Mouse (Mus musculus): ENCODE data around the gene Tnfsf12.
A peak's percentile ranks its signal among the peaks of the same experiment; 100 is the strongest.
"Not testable (repeated sequence)": the region's sequence is repeated elsewhere in the genome, so short reads cannot be mapped to it uniquely, and the experiment has no call there.

Gene Tnfsf12

GRCm38 (mm10) chr11:69704613-69705010, 9.0 kb upstream of the Tnfsf12 start:
- no peak for DNase-seq (ENCODE audit: low read depth in 1 of 2, low spot score in 2 of 2)

DNA sequence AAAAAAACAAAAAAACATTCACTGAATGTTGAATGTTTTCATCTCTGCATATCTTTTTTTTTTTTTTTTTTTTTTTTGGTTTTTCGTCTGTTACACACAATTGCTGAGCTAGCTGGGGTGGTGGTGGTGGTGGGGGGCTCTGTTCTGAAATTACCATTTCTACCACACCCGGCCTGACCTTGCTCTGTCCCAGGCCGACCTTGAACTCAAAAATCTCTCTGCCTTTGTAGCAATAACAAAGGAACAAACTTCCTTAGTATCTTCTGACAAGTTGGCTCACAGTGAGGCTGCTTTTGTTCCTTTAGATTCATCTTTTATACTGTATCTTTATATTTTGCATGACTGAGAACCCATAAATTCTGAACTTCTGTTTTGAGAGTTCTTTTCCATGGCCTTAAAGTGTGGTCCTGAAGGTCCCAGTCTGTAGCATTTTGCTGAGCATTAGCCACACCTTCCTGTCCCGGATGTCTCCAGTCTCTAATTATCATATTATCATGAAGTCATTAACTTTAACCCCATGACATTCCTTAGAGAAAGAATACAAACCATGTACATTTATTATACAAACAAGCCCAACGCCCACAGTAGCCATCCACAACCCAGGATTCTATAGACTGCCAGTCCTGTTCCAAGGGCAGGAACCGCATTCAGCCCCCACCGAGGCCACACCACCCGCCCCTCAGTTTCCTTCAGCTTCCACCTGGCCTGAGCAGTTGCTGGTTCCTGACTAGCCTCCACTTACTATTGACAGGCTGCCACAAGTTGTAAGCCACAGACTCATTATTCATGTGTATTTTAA, 8.4 kb upstream of the Tnfsf12 start:
- no peak for DNase-seq (ENCODE audit: low read depth in 1 of 2, low spot score in 2 of 2)

- DNase-seq (ENCODE audit: low read depth in 1 of 2, low spot score in 2 of 2): not testable (repeated sequence)
Measured at GRCm38 (mm10) chr11:69703381-69703780, 7.7 kb upstream of the Tnfsf12 start.

- not testable (repeated sequence) for DNase-seq (ENCODE audit: low read depth in 1 of 2, low spot score in 2 of 2)
Measured at GRCm38 (mm10) chr11:69702886-69703285, 7.2 kb upstream of the Tnfsf12 start.

- no peak for DNase-seq (ENCODE audit: low read depth in 1 of 2, low spot score in 2 of 2)
Measured at GRCm38 (mm10) chr11:69699595-69699994, 3.9 kb upstream of the Tnfsf12 start.

GRCm38 (mm10) chr11:69698574-69698973, 2.9 kb upstream of the Tnfsf12 start:
- no peak for DNase-seq (ENCODE audit: low read depth in 1 of 2, low spot score in 2 of 2)

DNA sequence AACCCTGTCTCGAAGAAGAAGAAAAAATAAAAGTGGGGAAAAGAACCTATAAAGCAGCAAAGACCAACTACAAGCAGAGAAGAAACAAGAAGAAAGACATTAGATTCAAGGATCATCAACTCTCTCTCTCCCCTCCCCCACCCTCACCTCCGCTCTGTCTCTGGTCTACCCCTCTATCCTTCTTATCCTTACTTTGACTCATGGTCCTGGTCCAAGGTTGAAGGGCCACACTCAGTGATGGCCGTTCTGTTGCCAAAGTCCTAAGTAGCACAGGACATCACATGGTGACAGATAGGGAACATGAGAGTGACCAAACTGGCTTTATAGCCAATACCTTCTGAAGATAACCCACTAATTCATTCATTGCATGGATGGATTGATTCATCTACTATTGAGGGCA, 1.7 kb upstream of the Tnfsf12 start:
- no peak for DNase-seq (ENCODE audit: low read depth in 1 of 2, low spot score in 2 of 2)

- DNase-seq (ENCODE audit: low read depth in 1 of 2, low spot score in 2 of 2): no peak
Measured at GRCm38 (mm10) chr11:69695046-69695360, 646 bp downstream of the Tnfsf12 start.

DNA sequence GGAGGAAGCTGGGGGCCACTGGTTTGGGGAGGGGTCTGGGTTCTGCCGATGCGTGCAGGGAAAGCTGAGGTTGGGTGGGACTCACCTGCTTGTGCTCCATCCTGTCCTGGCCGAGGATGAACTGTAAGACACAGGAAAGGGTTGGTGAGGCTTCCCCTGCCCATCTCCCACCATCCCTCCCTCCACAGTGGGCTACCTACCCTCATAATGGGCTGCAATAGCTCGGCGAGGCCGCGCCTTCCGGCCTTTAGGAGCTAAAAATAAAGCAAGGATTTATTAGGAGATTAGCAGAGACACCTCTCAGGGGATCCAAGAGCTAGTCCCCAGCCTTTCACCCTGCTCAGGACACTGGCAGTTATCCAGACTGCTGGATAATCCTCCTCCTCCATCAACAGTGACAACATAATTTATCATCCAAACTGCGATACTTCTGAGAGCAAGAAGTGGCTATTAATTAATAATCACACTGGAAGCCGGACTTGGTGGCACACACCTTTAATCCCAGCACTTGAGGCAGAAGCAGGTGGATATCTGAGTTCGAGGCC, 2.2 kb downstream of the Tnfsf12 start:
- DNase-seq (ENCODE audit: low read depth in 1 of 2, low spot score in 2 of 2): no peak

DNA sequence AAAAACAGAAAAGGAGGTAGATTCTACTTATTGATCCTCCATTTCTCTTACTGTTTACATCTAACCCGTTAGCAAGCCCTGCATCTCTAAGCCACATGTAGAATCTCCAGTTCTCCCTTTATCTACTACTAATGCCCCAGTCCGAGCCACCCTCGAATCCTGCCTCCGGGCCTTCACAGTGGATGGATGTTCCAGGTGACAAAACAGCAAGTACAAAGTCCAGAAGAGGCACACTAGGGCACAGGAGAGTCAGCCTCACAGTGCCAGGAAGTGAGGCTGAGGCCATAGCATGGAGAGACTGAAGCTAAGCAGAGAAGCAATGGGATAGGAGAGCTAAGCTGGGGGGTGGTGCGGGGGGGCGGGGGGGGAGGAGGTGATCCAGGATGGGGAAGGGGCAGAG, 2.8 kb downstream of the Tnfsf12 start:
- DNase-seq (ENCODE audit: low read depth in 1 of 2, low spot score in 2 of 2): no peak

DNA sequence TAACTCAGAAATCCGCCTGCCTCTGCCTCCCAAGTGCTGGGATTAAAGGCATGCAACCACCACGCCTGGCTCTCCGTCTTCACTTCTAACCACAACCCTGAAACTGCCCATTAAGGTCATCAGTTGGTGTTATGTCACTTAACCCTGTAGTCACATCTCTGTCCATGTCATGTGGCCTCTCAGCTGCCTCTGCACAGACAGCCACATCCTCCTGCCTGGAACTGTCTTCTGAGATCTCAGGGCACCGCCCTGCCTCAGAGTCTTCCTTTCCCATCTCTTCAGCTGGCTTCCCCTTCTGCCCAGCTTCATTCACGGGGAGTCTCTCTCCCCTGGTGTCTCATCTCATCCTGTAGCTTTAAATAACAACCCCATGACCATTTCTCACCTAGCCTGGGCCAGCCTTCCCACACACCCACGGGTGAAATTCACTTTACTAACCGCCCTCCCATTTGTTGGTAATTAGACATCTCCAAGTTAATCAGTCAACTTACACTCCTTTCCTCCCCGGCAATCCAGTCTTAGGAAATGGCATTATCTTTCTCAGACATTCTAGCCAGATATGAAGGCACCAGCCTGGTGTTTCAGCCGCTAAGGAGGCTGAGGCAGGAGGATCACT, 3.3 kb downstream of the Tnfsf12 start:
- peak; percentile 65 to 71 for DNase-seq (ENCODE audit: low read depth in 1 of 2, low spot score in 2 of 2)

- no peak for DNase-seq (ENCODE audit: low read depth in 1 of 2, low spot score in 2 of 2)
Measured at GRCm38 (mm10) chr11:69689891-69690290, 5.8 kb downstream of the Tnfsf12 start.

DNA sequence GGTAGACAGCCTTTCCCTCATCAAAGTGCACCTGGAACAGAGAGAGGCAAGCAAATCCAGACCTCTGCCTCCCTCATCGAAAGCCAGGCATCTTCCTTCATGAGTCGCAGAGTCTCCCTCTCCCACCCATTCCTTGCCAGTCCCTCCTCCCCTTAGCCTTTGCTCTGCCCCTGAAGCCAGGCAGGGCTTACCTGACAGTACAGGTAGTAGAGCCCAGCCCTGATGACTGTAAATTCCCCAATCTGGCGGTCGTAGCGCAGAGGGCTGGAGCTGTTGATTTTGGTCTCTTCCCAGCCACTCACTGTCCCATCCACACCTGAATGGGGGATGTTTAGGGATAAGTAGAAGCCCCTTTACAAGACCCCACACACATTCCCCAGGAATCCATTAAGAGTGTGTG, 8.6 kb downstream of the Tnfsf12 start:
- DNase-seq (ENCODE audit: low read depth in 1 of 2, low spot score in 2 of 2): no peak

DNA sequence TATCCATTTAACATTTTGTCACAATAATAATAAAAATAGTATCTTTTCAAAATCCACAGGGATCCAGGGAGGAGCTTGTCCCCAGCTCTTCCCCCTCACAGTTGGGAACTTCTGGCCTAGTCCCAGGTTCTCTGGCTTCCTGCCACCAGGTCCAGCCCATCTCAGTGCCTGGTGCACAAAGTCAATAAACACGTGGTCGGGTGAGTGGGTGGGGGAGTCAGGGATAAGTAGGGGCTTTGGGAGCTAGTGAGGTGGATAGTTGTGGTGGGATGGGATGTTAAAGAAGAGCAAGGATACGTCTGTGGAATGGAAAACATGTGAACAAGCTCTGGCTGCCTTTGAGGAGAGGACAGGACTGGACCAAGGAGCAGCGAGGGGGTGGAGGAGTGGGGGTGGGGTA, 9.3 kb downstream of the Tnfsf12 start:
- no peak for DNase-seq (ENCODE audit: low read depth in 1 of 2, low spot score in 2 of 2)

DNA sequence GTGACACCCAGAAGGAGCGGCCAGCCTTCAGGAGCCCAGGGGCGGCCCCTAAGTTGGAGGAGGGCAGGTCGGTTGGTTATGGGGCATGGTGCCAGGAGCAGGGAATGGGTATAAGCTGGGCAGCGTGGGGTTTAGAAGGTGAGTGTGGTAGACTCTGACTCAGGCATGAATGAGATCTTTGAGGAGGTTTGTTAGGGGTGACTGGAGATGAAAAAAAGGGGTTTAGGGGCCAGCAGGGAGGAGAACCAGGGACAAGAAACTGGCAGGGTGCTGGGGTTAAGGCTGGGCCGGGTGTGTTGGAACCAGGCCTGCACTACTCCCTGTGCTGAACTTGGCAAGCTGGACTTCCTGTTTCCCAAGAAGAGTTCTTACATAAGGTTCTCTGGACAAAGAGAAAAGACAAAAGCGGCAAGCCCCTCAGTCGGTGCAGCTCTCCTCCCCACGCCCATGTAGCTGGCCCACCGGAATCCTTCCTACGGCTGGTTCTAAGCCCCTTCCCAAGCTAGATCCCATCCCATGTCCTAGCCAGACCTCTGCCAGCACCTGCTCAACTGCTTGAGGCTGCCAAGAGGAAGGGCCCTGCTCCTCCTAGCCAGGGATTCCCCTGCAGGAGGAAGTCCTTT, 10.0 kb downstream of the Tnfsf12 start, which contains the start of gene Tnfsf13:
Gene Tnfsf13, minus strand, starts transcription at position 259 of the 623 bp plus-strand sequence.
- peak in 1 of 2 experiments; percentile 55 for DNase-seq (ENCODE audit: low read depth in 1 of 2, low spot score in 2 of 2)

DNA sequence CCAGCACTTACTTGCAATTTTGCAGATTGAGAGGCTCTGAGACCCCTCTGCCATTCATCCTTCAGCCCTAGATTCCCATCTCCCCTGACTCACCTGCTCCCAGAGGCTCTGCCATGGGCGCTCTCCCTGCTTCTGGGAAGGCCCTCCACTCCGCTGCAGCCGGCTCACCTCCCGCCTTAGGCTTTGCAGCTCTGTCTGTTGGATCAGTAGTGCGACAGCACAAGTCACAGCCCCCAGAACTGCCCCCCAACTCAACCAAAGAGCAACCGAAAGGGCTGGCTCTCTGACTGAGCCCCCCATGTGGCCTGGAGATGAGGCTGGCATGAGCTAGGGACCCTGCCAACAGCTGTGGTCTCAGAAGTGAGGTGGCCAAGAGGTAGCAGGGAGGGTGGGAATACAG, 10.7 kb downstream of the Tnfsf12 start:
- no peak for DNase-seq (ENCODE audit: low read depth in 1 of 2, low spot score in 2 of 2)

- DNase-seq (ENCODE audit: low read depth in 1 of 2, low spot score in 2 of 2): no peak
Measured at GRCm38 (mm10) chr11:69684128-69684745, 11.4 kb downstream of the Tnfsf12 start.

- DNase-seq (ENCODE audit: low read depth in 1 of 2, low spot score in 2 of 2): no peak
Measured at GRCm38 (mm10) chr11:69683576-69683975, 12.1 kb downstream of the Tnfsf12 start.

DNA sequence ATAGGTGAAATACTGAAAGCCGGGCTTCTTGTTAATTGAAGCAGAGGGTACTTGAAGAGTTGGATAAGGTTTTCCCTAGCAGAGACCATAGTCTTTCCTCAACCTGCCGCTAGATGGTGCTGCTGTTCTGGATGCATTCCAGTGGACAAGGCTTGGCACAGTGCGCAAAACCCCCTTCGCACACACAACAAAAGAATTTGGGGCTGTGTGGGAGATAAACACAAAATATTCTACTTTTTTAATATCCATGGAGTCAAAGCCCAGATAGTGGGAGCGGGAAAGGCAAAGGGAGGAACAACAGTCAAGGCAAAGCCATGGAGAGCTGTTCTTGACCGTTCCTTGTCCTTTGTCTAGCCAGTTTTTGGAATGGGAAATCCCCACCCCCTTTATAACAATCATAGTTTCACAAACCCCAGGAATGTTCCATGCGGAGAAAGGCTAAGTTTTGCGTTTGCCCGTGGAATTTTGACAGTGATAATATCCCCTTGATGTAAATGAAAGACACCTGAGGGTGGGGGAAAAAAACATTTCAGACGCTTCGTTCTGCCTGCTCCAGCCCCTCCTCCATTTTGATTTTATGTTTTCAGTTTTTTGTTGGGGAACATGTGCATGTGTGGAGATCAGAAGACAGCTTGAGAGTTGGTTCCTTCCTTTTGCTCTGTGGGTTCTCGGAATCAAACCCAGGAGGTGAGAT, 12.7 kb downstream of the Tnfsf12 start:
- peak; percentile 77 to 79 for DNase-seq (ENCODE audit: low read depth in 1 of 2, low spot score in 2 of 2)

DNA sequence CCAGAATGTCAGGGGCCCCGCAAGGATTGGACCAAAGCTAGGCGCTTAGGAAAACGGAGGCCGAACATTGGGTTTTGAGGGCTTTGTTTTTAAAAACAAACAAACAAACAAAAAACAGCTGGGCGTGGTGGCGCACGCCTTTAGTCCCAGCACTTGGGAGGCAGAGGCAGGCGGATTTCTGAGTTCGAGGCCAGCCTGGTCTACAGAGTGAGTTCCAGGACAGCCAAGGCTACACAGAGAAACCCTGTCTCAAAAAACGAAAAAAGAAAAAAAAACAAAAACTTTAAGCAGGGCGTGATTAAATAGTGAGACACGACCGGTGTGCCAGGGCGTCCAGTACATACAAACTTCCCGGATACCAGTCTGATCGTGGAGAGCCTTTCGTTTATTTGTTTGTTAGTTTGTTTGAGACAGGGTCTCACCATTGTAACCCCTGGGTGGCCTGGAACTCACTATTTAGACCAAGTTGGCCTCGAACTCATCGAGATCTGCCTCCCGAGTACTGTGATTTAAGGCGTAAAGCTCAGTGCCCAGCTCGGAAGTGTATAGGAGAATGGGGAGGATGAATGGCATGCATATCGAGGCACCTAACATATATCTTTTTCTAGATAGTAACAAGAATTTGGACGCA, 13.3 kb downstream of the Tnfsf12 start:
- no peak for DNase-seq (ENCODE audit: low read depth in 1 of 2, low spot score in 2 of 2)
